ENCODE assay signal across 10 mouse cellular contexts in genomic region chr6:120837152-120837530, GRCm38 (mm10). TPM values are rescaled to one million over a fixed set of nuclear protein-coding genes. Genes with fewer than 3 reads are reported as not detected.
DNase-seq lines count a peak whose midpoint lies in the region; ATAC-seq and TF ChIP-seq lines count a peak whose summit lies in the region.
"Had no signal": no experiment of that assay in that cellular context is flagged by ENCODE, and none has a peak within 500 bp of the region (broad histone marks: within the 10 kb centered on the region; RNA-seq: fewer than 3 reads in every experiment).

No protein-coding gene starts in this region.

- WGBS in forebrain, embryonic 14.5 days: 87% methylated on average over 1 of the region's 1 CpGs
- 19% methylated on average over 1 of the region's 1 CpGs for WGBS in liver, embryonic 14.5 days (ENCODE audit: insufficient replicate concordance)

- intact Hi-C loops in left cerebral cortex, postnatal 25 days (cut with DNase I): loop anchor here (10.0 kb wide), 1 partner anchor 302 kb away; the partner anchor contains the start of gene Hdhd5

- H3K27me3 ChIP-seq in erythroblast, embryonic 14.5 days (ENCODE audit: control insufficient read depth): no peaks in the 10 kb centered on the region
- H3K27me3 ChIP-seq in forebrain, embryonic 14.5 days (replicated peaks; ENCODE audit: control insufficient read depth, insufficient read depth, low read length): no peaks in the 10 kb centered on the region
- H3K27me3 ChIP-seq in liver, embryonic 14.5 days (ENCODE audit: control insufficient read depth, insufficient read depth, low read length): no peaks in the 10 kb centered on the region

- no peak for ATAC-seq in erythroblast, adult 5-6 weeks (replicated peaks; ENCODE audit: low FRiP score, poor library complexity, severe bottlenecking)
- no peak for ATAC-seq in forebrain, embryonic 14.5 days
- ATAC-seq in liver, embryonic 14.5 days (ENCODE audit: insufficient read depth): no peak

- TF ChIP-seq EP300 in liver, embryonic 14.5 days (IDR thresholded peaks at IDR 0.05; ENCODE audit: low read depth): no peak

- H3K9ac ChIP-seq in forebrain, embryonic 14.5 days (ENCODE audit: low read length): peak overlapping the region; percentile 96
- peak overlapping the region; percentile 86 for H3K9ac ChIP-seq in liver, embryonic 14.5 days (replicated peaks)

- H3K27ac ChIP-seq in forebrain, embryonic 14.5 days (ENCODE audit: low read depth, low read length): no peak overlapping the region
- peak overlapping the region; percentile 87 for H3K27ac ChIP-seq in liver, embryonic 14.5 days

- peak overlapping the region; percentile 99 for H3K4me3 ChIP-seq in erythroblast, embryonic 14.5 days (replicated peaks)
- peak overlapping the region; percentile 86 for H3K4me3 ChIP-seq in forebrain, embryonic 14.5 days (ENCODE audit: low read depth, low read length)
- H3K4me3 ChIP-seq in liver, embryonic 14.5 days (ENCODE audit: insufficient read depth in 1 of 2, low read depth in 2 of 2, low read length in 2 of 2): peak overlapping the region; percentile 81 to 91

- H3K4me2 ChIP-seq in forebrain, embryonic 14.5 days (ENCODE audit: low read length): peak overlapping the region; percentile 73
- peak overlapping the region; percentile 79 for H3K4me2 ChIP-seq in liver, embryonic 14.5 days (ENCODE audit: low read depth)

- peak; percentile 51 for DNase-seq in 3T3-L1 (ENCODE audit: low read depth, low spot score)
- no peak for DNase-seq in forebrain, embryonic 14.5 days (ENCODE audit: low spot score)
- DNase-seq in liver, embryonic 14.5 days (ENCODE audit: low read depth in 3 of 3, low spot score in 3 of 3): no peak
- no peak for DNase-seq in urinary bladder, postnatal 14 days (ENCODE audit: low spot score)
- no peak for DNase-seq in left cerebral cortex, postnatal 25 days (ENCODE audit: low spot score in 2 of 2)
- no peak for DNase-seq in layer of hippocampus, postnatal 10 days (ENCODE audit: low spot score in 2 of 2)
- DNase-seq: cerebellum, postnatal 10 days; right cerebral cortex, postnatal 14 days had no signal

- peaks cover 3% of the 10 kb centered on the region; the same call in 1 of the 2 replicates for H3K9me3 ChIP-seq in erythroblast, embryonic 14.5 days (ENCODE audit: control insufficient read depth, low read length)
- H3K9me3 ChIP-seq in forebrain, embryonic 14.5 days (replicated peaks; ENCODE audit: control insufficient read depth, low read length): no peaks in the 10 kb centered on the region
- H3K9me3 ChIP-seq in liver, embryonic 14.5 days (ENCODE audit: control insufficient read depth, low read length): no peaks in the 10 kb centered on the region

- H3K4me1 ChIP-seq in erythroblast, embryonic 14.5 days (ENCODE audit: control insufficient read depth): peaks cover 74% of the 10 kb centered on the region
- H3K4me1 ChIP-seq in forebrain, embryonic 14.5 days (ENCODE audit: control insufficient read depth, insufficient read depth, low read length): peaks cover 6% of the 10 kb centered on the region
- peaks cover 38 to 43% of the 10 kb centered on the region in 2 experiments for H3K4me1 ChIP-seq in liver, embryonic 14.5 days (replicated peaks; ENCODE audit: control insufficient read depth in 2 of 2, insufficient read depth in 2 of 2, low read length in 1 of 2)

- H3K36me3 ChIP-seq in erythroblast, embryonic 14.5 days (ENCODE audit: control insufficient read depth): peaks cover 41% of the 10 kb centered on the region
- no peaks in the 10 kb centered on the region for H3K36me3 ChIP-seq in forebrain, embryonic 14.5 days (ENCODE audit: control insufficient read depth, insufficient read depth, low read length)
- no peaks in the 10 kb centered on the region; the same call in 1 of the 2 replicates for H3K36me3 ChIP-seq in liver, embryonic 14.5 days (replicated peaks; ENCODE audit: control insufficient read depth, insufficient read depth, low read depth)

- no peak for TF ChIP-seq CTCF in liver, embryonic 14.5 days (IDR thresholded peaks at IDR 0.05; ENCODE audit: low read depth)

RNA-seq across cellular contexts. Expression of gene Bcl2l13, which starts 1.1 kb away (rescaled TPM):
- 15.0 and 17.5 TPM in 2 replicates for polyA plus RNA-seq in erythroblast, embryonic 14.5 days (2012)
- total RNA-seq in erythroblast, adult 5-6 weeks (2015; ENCODE audit: low replicate concordance): 20.9 and 27.0 TPM in 2 replicates
- 38.6 and 38.7 TPM in 2 replicates for total RNA-seq in erythroblast, adult 5-6 weeks (2017; ENCODE audit: low replicate concordance)
- polyA plus RNA-seq in forebrain, embryonic 14.5 days (2014; fragmentation: Nextera tagmentation; extraction: Ambion mirVana): 31.2 and 31.3 TPM in 2 replicates
- polyA plus RNA-seq in liver, embryonic 14.5 days (2012; rRNA removed): 18.1 and 20.0 TPM in 2 replicates
- 28.6 and 34.6 TPM in 2 replicates for polyA plus RNA-seq in liver, embryonic 14.5 days (2014; fragmentation: Nextera tagmentation; extraction: Ambion mirVana)
- 10 to 100 TPM; 45.9 to 48.5 TPM for total RNA-seq in left cerebral cortex, postnatal 25 days (2021)
- 10 to 100 TPM; 45.1 to 52.0 TPM for total RNA-seq in layer of hippocampus, postnatal 10 days (2021)

RNA-seq across cellular contexts. Expression of gene Atp6v1e1, which starts 14.5 kb away (rescaled TPM):
- polyA plus RNA-seq in erythroblast, embryonic 14.5 days (2012): 19.0 and 20.2 TPM in 2 replicates
- total RNA-seq in erythroblast, adult 5-6 weeks (2015; ENCODE audit: low replicate concordance): 131 and 140 TPM in 2 replicates
- 234 and 332 TPM in 2 replicates for total RNA-seq in erythroblast, adult 5-6 weeks (2017; ENCODE audit: low replicate concordance)
- polyA plus RNA-seq in forebrain, embryonic 14.5 days (2014; fragmentation: Nextera tagmentation; extraction: Ambion mirVana): 255 and 275 TPM in 2 replicates
- polyA plus RNA-seq in liver, embryonic 14.5 days (2012; rRNA removed): 43.2 and 73.8 TPM in 2 replicates
- polyA plus RNA-seq in liver, embryonic 14.5 days (2014; fragmentation: Nextera tagmentation; extraction: Ambion mirVana): 141 and 145 TPM in 2 replicates
- 100 to 1,000 TPM; 542 to 588 TPM for total RNA-seq in left cerebral cortex, postnatal 25 days (2021)
- total RNA-seq in layer of hippocampus, postnatal 10 days (2021): 100 to 1,000 TPM; 355 to 367 TPM
